Mouse (Mus musculus) midbrain, embryonic 14.5 days (tissue): Measurements from ENCODE around the gene Ifna11. TPM values are rescaled to one million over a fixed set of nuclear protein-coding genes. Genes with fewer than 3 reads are reported as not detected.
"Not testable (repeated sequence)": the region's sequence is repeated elsewhere in the genome, so short reads cannot be mapped to it uniquely, and the experiment has no call there.

ENCODE experiments used
- ATAC-seq: fragments of 200-750 bp; cut with Nextera tagmentation; 2 replicates; pipeline ENCODE4 v1.8.0; 2017; ENCODE audit warnings: moderate number of reproducible peaks, moderate library complexity; ENCODE audit not compliant: low FRiP score, low TSS enrichment
- DNase-seq: peaks from one replicate; pipeline ENCODE4 v3.0.0-alpha.2; 2015
- H3K27ac ChIP-seq: fragments of 300-500 bp; sonication (generic); replicated peaks from 2 replicates; pipeline ENCODE4 v1.5.1; 2014; ENCODE audit warnings: mild to moderate bottlenecking, low read depth, low read length, moderate library complexity
- H3K27me3 ChIP-seq: fragments of 300-500 bp; sonication (generic); 2 replicates; pipeline ENCODE4 v1.6.1; 2014; ENCODE audit warnings: low read length, control low read depth, mixed read lengths; ENCODE audit not compliant: control insufficient read depth, insufficient read depth
- H3K36me3 ChIP-seq: fragments of 300-500 bp; sonication (generic); 2 replicates; pipeline ENCODE4 v1.6.1; 2014; ENCODE audit warnings: low read length, control low read depth; ENCODE audit not compliant: control insufficient read depth, insufficient read depth
- H3K4me1 ChIP-seq: fragments of 300-500 bp; sonication (generic); 2 replicates; pipeline ENCODE4 v1.6.1; 2014; ENCODE audit warnings: mild to moderate bottlenecking, antibody characterized with exemption, low read length, control low read depth; ENCODE audit not compliant: control insufficient read depth, insufficient read depth
- H3K4me2 ChIP-seq: fragments of 300-500 bp; sonication (generic); 2 replicates; pipeline ENCODE4 v1.6.1; 2014; ENCODE audit warnings: mild to moderate bottlenecking, low read length, moderate library complexity
- H3K4me3 ChIP-seq: fragments of 300-500 bp; sonication (generic); replicated peaks from 2 replicates; pipeline ENCODE4 v1.5.1; 2014; ENCODE audit warnings: low read depth, low read length
- H3K9ac ChIP-seq: fragments of 300-500 bp; sonication (generic); replicated peaks from 2 replicates; pipeline ENCODE4 v1.6.1; 2014; ENCODE audit warnings: mild to moderate bottlenecking, low read length, moderate library complexity
- H3K9me3 ChIP-seq: fragments of 300-500 bp; sonication (generic); 2 replicates; pipeline ENCODE4 v1.6.1; 2016; ENCODE audit warnings: low read length, control low read depth, mixed read lengths; ENCODE audit not compliant: control insufficient read depth
- WGBS: fragments of 180-500 bp; shearing (Covaris S2); extraction: QIAGEN DNeasy Blood & Tissue Kit; methylation state at CpG from one replicate; pipeline ENCODE4 v1.1.7; 2014; 5-methylcytosine and 5-hydroxymethylcytosine counted together
- polyA plus RNA-seq: library from polyadenylated mRNA; unstranded; fragments of >200 nt; fragmentation: Nextera tagmentation; extraction: Ambion mirVana; gene quantifications from 2 replicates; pipeline ENCODE4 v1.2.1, GENCODE M21; 2014

Ifna11 gene
- polyA plus RNA-seq, 1 experiment from 2014 or later = not detected

DNA sequence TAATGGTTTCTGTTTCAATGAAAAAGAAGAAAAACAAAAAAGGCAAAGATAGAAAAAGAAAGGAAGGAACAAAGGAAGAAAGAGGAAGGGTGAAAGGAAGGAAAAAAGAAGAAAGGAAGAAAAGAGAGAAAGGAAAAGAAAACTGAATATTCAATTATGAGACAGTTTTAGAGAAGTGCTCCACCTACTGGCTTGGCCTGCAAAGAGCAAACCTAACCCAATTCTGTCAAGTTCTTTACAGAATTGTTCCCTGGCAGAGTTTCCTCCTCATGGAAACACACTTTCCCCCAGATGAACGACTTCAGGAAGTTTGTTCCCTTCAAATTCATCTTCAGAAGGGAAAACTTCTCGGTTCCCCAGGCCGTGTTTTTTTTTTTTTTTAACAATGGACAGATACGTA lies 3.2 kb downstream of the Ifna11 start:
- H3K4me2 ChIP-seq = no peak overlapping the region
- H3K4me3 ChIP-seq = no peak overlapping the region
- no peaks in the 10 kb centered on the region for H3K36me3 ChIP-seq
- peak; percentile 67 for DNase-seq
- ATAC-seq = no peak
- no peaks in the 10 kb centered on the region for H3K4me1 ChIP-seq
- 20% methylated on average over 4 of the region's 4 CpGs for WGBS
- H3K27ac ChIP-seq = no peak overlapping the region
- H3K9me3 ChIP-seq = no peaks in the 10 kb centered on the region
- H3K27me3 ChIP-seq = no peaks in the 10 kb centered on the region
- H3K9ac ChIP-seq = no peak overlapping the region

DNA sequence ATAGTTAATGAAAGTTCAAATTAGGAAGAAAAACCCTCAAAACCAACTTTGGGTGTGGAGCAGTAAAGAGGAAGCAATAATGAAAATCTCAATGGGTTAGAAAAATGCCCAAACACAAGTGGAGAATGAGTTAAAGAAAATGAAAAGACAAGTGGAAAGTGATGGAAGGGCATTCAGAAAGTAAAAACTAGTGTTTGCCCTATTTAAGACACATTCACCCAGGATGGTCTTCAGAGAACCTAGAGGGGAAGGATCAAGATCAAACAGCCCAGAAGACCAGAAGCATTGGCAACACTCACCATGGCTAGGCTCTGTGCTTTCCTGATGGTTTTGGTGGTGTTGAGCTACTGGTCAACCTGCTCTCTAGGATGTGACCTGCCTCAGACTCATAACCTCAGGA lies 7.4 kb downstream of the Ifna11 start, which contains the start of gene Ifna6:
TSS of gene Ifna6 (plus strand) at position 301 of the 400 bp plus-strand sequence.
- not testable (repeated sequence) for DNase-seq, H3K4me1 ChIP-seq, H3K4me3 ChIP-seq, H3K36me3 ChIP-seq, H3K9ac ChIP-seq, ATAC-seq, H3K27ac ChIP-seq, H3K4me2 ChIP-seq, H3K27me3 ChIP-seq, H3K9me3 ChIP-seq

DNA sequence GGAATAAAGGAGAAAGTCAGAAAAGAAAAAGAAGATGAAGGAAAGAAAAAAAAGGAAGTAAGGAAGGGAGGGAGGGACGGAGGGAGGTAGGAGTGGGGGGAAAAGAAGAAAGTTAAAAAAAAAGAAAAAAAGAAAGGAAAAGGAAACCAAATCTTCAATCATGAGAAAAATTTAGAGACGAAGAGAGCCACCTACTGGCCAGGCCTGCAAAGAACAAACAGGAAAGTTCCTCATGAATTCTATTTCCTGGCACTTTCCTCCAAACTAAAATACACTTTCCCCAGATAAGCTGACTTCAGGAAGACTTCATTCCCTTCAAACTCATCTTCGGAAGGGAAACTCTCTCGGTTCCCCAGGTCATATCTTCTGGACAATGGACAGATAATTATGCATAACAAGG lies 10.8 kb downstream of the Ifna11 start:
- ATAC-seq = no peak
- DNase-seq = peak; percentile 59
- Histone ChIP-seq H3K27ac (no peak overlapping the region), H3K27me3 (no peaks in the 10 kb centered on the region), H3K9ac (no peak overlapping the region), H3K36me3 (no peaks in the 10 kb centered on the region), H3K9me3 (no peaks in the 10 kb centered on the region), H3K4me2 (no peak overlapping the region), H3K4me3 (no peak overlapping the region), H3K4me1 (no peaks in the 10 kb centered on the region)
- WGBS = 26% methylated on average over 4 of the region's 4 CpGs

DNA sequence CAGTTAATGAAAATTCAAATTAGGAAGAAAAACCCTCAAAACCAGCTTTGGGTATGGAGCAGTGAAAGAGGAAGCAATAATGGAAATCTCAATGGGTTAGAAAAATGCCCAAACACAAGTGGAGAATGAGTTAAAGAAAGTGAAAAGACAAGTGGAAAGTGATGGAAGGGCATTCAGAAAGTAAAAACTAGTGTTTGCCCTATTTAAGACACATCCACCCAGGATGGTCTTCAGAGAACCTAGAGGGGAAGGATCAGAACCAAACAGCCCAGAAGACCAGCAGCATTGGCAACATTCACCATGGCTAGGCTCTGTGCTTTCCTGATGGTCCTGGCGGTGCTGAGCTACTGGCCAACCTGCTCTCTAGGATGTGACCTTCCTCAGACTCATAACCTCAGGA lies 15.5 kb downstream of the Ifna11 start, which contains the start of gene Ifna5:
TSS of gene Ifna5 (plus strand) at position 301 of the 400 bp plus-strand sequence.
- WGBS = 79% methylated on average over 1 of the region's 1 CpGs
- H3K4me1 ChIP-seq, DNase-seq, H3K9ac ChIP-seq, H3K36me3 ChIP-seq, H3K4me2 ChIP-seq, ATAC-seq, H3K9me3 ChIP-seq, H3K27me3 ChIP-seq, H3K4me3 ChIP-seq, H3K27ac ChIP-seq: not testable (repeated sequence)

DNA sequence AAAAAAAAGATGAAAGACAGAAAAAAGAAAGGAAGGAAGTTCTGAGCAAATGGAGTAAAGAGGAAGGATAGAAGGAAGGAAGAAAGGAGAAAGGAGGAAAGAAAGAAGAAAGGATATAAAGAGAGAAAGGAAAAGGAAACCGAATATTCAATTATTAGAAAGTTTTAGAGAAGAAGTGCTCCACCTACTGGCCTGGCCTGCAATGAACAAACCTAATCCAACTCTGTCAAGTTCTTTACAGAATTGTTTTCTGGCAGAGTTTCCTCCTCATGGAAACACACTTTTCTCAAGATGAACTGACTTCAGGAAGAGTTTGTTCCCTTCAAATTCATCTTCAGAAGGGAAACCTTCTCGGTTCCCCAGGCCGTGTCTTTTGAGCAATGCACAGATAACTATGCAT lies 19.1 kb downstream of the Ifna11 start:
- DNase-seq = peak; percentile 62
- Histone ChIP-seq H3K9ac (no peak overlapping the region), H3K4me1 (no peaks in the 10 kb centered on the region), H3K9me3 (no peaks in the 10 kb centered on the region), H3K36me3 (no peaks in the 10 kb centered on the region), H3K4me2 (no peak overlapping the region), H3K4me3 (no peak overlapping the region), H3K27me3 (no peaks in the 10 kb centered on the region), H3K27ac (no peak overlapping the region)
- no peak for ATAC-seq
- WGBS = 55% methylated on average over 3 of the region's 3 CpGs

DNA sequence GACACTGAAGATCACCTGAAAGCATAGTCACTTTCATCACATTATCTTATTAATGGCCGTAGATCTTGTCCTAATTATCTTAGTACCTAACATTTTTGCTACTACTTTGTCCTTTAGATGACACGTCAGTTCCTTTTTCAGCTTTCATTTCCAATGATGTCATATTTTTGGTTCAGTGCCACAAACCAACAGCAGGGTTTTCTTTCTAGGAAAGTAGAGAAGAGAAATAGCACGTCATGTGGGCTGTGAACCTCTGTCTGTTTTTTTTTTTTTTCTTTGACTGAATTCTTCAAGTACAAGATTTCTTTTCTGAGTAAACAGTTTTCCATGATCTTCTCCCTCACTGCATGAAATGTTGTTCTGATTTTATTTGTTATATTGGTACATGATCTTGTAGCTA lies 20.3 kb downstream of the Ifna11 start:
- no peaks in the 10 kb centered on the region for H3K9me3 ChIP-seq
- no peak for DNase-seq
- H3K4me1 ChIP-seq = no peaks in the 10 kb centered on the region
- no peak overlapping the region for H3K9ac ChIP-seq
- no peak overlapping the region for H3K27ac ChIP-seq
- no peaks in the 10 kb centered on the region for H3K36me3 ChIP-seq
- H3K4me2 ChIP-seq = no peak overlapping the region
- H3K4me3 ChIP-seq = no peak overlapping the region
- no peak for ATAC-seq
- no peaks in the 10 kb centered on the region for H3K27me3 ChIP-seq
- WGBS = 86% methylated on average over 3 of the region's 3 CpGs

DNA sequence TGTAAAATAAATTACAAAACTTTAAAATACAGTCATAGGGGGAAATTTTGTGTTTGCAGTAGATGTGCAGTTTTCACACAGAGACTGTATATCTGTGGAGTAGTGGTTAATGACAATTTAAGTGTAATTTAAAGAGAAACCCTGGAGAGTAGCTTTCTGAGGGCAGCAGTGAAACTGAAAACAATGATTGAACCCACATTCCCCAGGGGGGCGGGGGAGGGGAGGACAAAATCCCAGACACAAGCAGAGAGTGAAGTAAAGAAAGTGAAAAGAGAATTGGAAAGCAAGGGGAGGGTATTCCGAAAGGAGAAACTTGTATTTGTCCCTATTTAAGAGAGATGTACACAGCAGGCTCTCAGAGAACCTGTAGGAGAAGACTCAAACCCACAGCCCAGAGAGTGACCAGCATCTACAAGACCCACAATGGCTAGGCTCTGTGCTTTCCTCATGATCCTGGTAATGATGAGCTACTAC lies 21.7 kb downstream of the Ifna11 start, which contains the start of gene Ifna4:
TSS of gene Ifna4 (plus strand) at position 424 of the 474 bp plus-strand sequence.
- Histone ChIP-seq H3K36me3 (no peaks in the 10 kb centered on the region), H3K4me2 (no peak within 1 kb of the TSS), H3K4me3 (no peak within 1 kb of the TSS), H3K4me1 (no peaks in the 10 kb centered on the region), H3K27me3 (no peaks in the 10 kb centered on the region), H3K9ac (no peak within 1 kb of the TSS), H3K27ac (no peak within 1 kb of the TSS), H3K9me3 (no peaks in the 10 kb centered on the region)
- ATAC-seq = no peak
- WGBS = 34% methylated on average over 2 of the region's 2 CpGs
- DNase-seq = no peak

DNA sequence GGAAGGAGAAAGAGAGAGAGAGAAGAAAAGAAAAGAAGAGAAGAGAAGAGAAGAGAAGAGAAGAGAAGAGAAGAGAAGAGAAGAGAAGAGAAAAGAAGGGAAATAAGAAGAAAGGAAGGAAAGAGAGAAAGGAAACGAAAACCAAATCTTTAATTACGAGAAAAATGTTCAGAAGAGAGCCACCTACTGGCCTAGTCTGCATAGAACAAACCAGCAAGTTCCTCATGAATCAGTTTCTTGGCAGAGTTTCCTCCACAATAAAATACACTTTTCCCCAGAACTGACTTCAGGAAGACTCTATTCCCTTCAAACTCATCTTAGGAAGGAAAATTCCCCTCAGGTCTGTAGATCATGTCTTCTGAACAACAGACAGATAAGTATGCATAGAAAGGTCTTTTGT lies 25.6 kb downstream of the Ifna11 start:
- ATAC-seq = no peak
- no peak overlapping the region for H3K4me3 ChIP-seq
- H3K9ac ChIP-seq = no peak overlapping the region
- no peaks in the 10 kb centered on the region for H3K9me3 ChIP-seq
- DNase-seq = no peak
- H3K4me2 ChIP-seq = no peak overlapping the region
- H3K4me1 ChIP-seq = no peaks in the 10 kb centered on the region
- H3K27ac ChIP-seq = no peak overlapping the region
- no peaks in the 10 kb centered on the region for H3K36me3 ChIP-seq
- no peaks in the 10 kb centered on the region for H3K27me3 ChIP-seq
- WGBS = 70% methylated on average over 2 of the region's 2 CpGs

DNA sequence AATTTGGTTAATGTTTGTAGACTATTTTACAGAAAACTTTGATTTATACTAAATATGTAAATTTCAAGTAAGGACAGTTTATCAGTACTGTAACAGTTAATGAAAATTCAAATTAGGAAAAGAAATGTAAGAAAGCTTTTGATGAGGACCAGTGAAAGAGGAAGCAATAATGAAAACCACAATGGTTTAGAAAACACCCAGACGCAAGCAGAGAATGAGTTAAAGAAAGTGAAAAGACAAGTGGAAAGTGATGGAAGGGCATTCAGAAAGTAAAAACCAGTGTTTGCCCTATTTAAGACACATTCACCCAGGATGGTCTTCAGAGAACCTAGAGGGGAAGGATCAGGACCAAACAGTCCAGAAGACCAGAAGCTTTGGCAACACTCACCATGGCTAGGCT lies 29.9 kb downstream of the Ifna11 start, which contains the start of gene Ifna1:
TSS of gene Ifna1 (plus strand) at position 390 of the 400 bp plus-strand sequence.
- no peak within 1 kb of the TSS for H3K9ac ChIP-seq
- no peak within 1 kb of the TSS for H3K4me2 ChIP-seq
- no peak within 1 kb of the TSS for H3K4me3 ChIP-seq
- DNase-seq (no peak), ATAC-seq (no peak)
- WGBS = 87% methylated on average over 1 of the region's 1 CpGs
- no peaks in the 10 kb centered on the region for H3K36me3 ChIP-seq
- H3K4me1 ChIP-seq = no peaks in the 10 kb centered on the region
- no peaks in the 10 kb centered on the region for H3K27me3 ChIP-seq
- H3K9me3 ChIP-seq = no peaks in the 10 kb centered on the region
- H3K27ac ChIP-seq = no peak within 1 kb of the TSS
